Comparison of ENCODE assay signal across 8 mouse cellular contexts in the genomic region with DNA sequence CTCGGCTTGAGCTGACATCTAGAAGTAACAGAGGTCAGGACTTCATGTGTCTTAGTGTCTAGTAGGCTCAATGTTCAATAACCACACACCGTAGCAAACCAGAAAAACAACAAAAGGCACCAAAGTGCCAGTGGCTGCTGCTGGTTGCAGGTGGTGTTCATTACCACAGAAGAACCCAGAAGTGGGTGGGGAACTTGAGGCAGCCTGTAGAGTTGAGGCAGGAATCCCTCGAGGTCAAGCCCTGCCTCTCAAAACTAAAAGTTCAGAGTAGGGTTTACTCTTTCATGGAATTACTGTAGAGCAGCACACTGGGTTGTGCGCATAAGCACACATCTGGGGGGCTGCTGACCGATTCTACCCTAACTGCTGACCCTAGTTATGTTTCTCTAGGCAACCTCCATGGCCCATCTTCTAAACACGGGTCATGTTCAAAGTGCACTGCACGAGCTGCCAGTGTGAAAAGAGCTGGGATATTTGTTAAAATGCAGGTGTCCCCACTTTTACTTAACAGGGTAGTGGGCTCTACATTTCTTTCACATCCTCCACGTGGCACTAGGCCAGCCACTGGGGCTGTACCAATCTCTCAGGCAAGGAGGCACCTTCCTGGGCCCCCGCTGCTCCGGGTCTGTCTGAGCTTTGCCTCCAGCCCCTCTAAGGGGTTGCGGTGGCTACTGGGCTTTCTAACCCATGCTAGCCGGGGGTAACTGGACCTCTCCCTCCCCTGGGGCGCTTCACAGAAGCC.
DNase-seq lines count a peak whose midpoint lies in the region; ATAC-seq and TF ChIP-seq lines count a peak whose summit lies in the region.

No protein-coding gene starts in this region.

- no peaks in the 10 kb centered on the region for H3K36me3 ChIP-seq in hindbrain, embryonic 11.5 days (ENCODE audit: control insufficient read depth, insufficient read depth, low read length)
- H3K36me3 ChIP-seq in lung, embryonic 14.5 days (ENCODE audit: insufficient read depth) = no peaks in the 10 kb centered on the region

- H3K4me2 ChIP-seq in hindbrain, embryonic 11.5 days (replicated peaks; ENCODE audit: low read depth, low read length) = peak overlapping the region; percentile 86
- peak overlapping the region; percentile 80 for H3K4me2 ChIP-seq in lung, embryonic 14.5 days

- no peaks in the 10 kb centered on the region for H3K9me3 ChIP-seq in hindbrain, embryonic 11.5 days (ENCODE audit: control insufficient read depth, low read length)
- no peaks in the 10 kb centered on the region for H3K9me3 ChIP-seq in lung, embryonic 14.5 days (ENCODE audit: low read depth, low read length)

- H3K27ac ChIP-seq in hindbrain, embryonic 11.5 days (ENCODE audit: low read depth, low read length) = peak overlapping the region; percentile 94
- peak overlapping the region; percentile 90 for H3K27ac ChIP-seq in lung, embryonic 14.5 days (ENCODE audit: low read depth)

- H3K4me1 ChIP-seq in hindbrain, embryonic 11.5 days (replicated peaks; ENCODE audit: control insufficient read depth, insufficient read depth, low read length) = peaks cover 7% of the 10 kb centered on the region; the same call in 1 of the 2 replicates
- peaks cover 4% of the 10 kb centered on the region; the same call in 1 of the 2 replicates for H3K4me1 ChIP-seq in lung, embryonic 14.5 days (ENCODE audit: insufficient read depth)

- TF ChIP-seq CTCF in lung, embryonic 14.5 days (IDR thresholded peaks at IDR 0.05; ENCODE audit: low read depth) = no peak

- peak overlapping the region; percentile 56 for H3K4me3 ChIP-seq in hindbrain, embryonic 11.5 days (ENCODE audit: low read depth, low read length)
- peak overlapping the region; percentile 53 for H3K4me3 ChIP-seq in lung, embryonic 14.5 days (ENCODE audit: low read depth, low read length)

- WGBS in hindbrain, embryonic 11.5 days = 24% methylated on average over 13 of the region's 13 CpGs
- WGBS in lung, embryonic 14.5 days = 20% methylated on average over 13 of the region's 13 CpGs

- DNase-seq in adrenal gland, adult 2 months = peak; percentile 18
- no peak for DNase-seq in adrenal gland, adult 18-20 months (ENCODE audit: low spot score in 2 of 2)
- DNase-seq in ovary, adult 18-20 months (ENCODE audit: low spot score) = peak; percentile 9
- no peak for DNase-seq in ovary, postnatal 36 days (ENCODE audit: low spot score)
- DNase-seq in hindbrain, embryonic 11.5 days (ENCODE audit: low spot score) = peak; percentile 9
- peak; percentile 37 for DNase-seq in lung, embryonic 14.5 days
- DNase-seq in skeletal muscle tissue, adult 2 months (ENCODE audit: low read depth, low spot score) = peak; percentile 21
- no peak for DNase-seq in urinary bladder, postnatal 25 days (ENCODE audit: low spot score)

- ATAC-seq in hindbrain, embryonic 11.5 days (ENCODE audit: low FRiP score) = peak; percentile 0; the same call in 1 of the 2 replicates
- ATAC-seq in lung, embryonic 14.5 days (ENCODE audit: insufficient read depth) = no peak; the same call in 1 of the 2 replicates

- H3K9ac ChIP-seq in hindbrain, embryonic 11.5 days (ENCODE audit: low read depth, low read length) = peak overlapping the region; percentile 87
- H3K9ac ChIP-seq in lung, embryonic 14.5 days = peak overlapping the region; percentile 80

- H3K27me3 ChIP-seq in hindbrain, embryonic 11.5 days (ENCODE audit: control insufficient read depth, insufficient read depth, low read length) = no peaks in the 10 kb centered on the region
- H3K27me3 ChIP-seq in lung, embryonic 14.5 days (ENCODE audit: insufficient read depth, low read length) = no peaks in the 10 kb centered on the region

Comparison
In these comparisons a context has a peak if more than half of its experiments do, and no peak if none do; other contexts are left out.
1. DNase-seq: peak in adrenal gland, adult 2 months (single experiment), ovary, adult 18-20 months (single experiment), hindbrain, embryonic 11.5 days (single experiment), lung, embryonic 14.5 days (single experiment) and skeletal muscle tissue, adult 2 months (single experiment); none in adrenal gland, adult 18-20 months (0 of 2), ovary, postnatal 36 days (single experiment) and urinary bladder, postnatal 25 days (single experiment).